Mouse (Mus musculus): ENCODE measurements around the gene Styk1.
A peak's percentile ranks its signal among the peaks of the same experiment; 100 is the strongest.
"Not testable (repeated sequence)": the region's sequence is repeated elsewhere in the genome, so short reads cannot be mapped to it uniquely, and the experiment has no call there.

Styk1 gene

GRCm38 (mm10) chr6:131290430-131290829 is 63.0 kb downstream of the Styk1 start:
- peak; percentile 20 for DNase-seq

- DNase-seq = not testable (repeated sequence)
Measured at GRCm38 (mm10) chr6:131278160-131278559, 75.2 kb downstream of the Styk1 start.

GRCm38 (mm10) chr6:131276659-131277058 is 76.7 kb downstream of the Styk1 start:
- DNase-seq = no peak

GRCm38 (mm10) chr6:131272311-131272710 is 81.1 kb downstream of the Styk1 start:
- DNase-seq = no peak

- no peak for DNase-seq
Measured at GRCm38 (mm10) chr6:131270312-131270711, 83.1 kb downstream of the Styk1 start.

- DNase-seq = no peak
Measured at GRCm38 (mm10) chr6:131269599-131269998, 83.8 kb downstream of the Styk1 start.

- DNase-seq = no peak
Measured at GRCm38 (mm10) chr6:131264175-131264574, 89.2 kb downstream of the Styk1 start.

GRCm38 (mm10) chr6:131262778-131263177 is 90.6 kb downstream of the Styk1 start:
- no peak for DNase-seq

- no peak for DNase-seq
Measured at GRCm38 (mm10) chr6:131262009-131262408, 91.4 kb downstream of the Styk1 start.

All from cerebellum, adult 9-10 months (tissue).